Mouse (Mus musculus): ENCODE measurements around the gene Gapdh.

- no peak for TF ChIP-seq CTCF (IDR thresholded peaks at IDR 0.05; ENCODE audit: insufficient read depth, low read length)
- no peak for TF ChIP-seq POLR2A (IDR thresholded peaks at IDR 0.05; ENCODE audit: borderline replicate concordance, extremely low read depth, low read depth, low read length)
Observed at GRCm38 (mm10) chr6:125155262-125155661, 11.0 kb downstream of the Gapdh start.
